Mouse (Mus musculus) ovary, postnatal 36 days (tissue): ENCODE data around the gene Gm42674.

ENCODE experiments used
- DNase-seq: peaks from one replicate; pipeline ENCODE4 v3.0.0; 2022; ENCODE audit warnings: low spot score, mixed read lengths

Gene Gm42674

GRCm38 (mm10) chr3:90623435-90624071 lies 21.8 kb downstream of the Gm42674 start:
- DNase-seq = peak; percentile 73

GRCm38 (mm10) chr3:90625496-90625895 lies 23.8 kb downstream of the Gm42674 start:
- DNase-seq = no peak

- DNase-seq = no peak
These were observed 24.7 kb downstream of the Gm42674 start for GRCm38 (mm10) chr3:90626266-90627021.

DNA sequence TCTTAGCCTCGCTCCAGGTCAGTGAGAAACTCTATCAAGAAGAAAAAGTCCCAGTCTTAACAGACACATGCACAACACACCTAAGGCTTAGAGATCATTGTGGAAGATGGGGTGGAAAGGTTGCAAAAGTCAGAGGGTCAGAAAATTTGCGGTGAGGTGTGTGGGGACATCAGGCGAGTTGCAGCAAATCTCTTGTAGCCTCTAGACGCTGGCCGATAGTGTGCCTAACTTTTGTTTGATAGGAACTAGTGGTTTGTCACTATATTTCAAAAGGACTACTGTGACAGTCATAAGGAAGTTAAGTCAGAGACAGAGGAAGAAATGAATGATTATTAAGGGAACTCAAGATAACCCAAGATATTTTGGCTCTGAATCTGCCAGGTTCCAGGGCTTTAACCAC lies 25.7 kb downstream of the Gm42674 start:
- DNase-seq = no peak

- no peak for DNase-seq
These were observed 26.1 kb downstream of the Gm42674 start for GRCm38 (mm10) chr3:90627807-90628206.

- DNase-seq = no peak
These were observed 27.6 kb downstream of the Gm42674 start for GRCm38 (mm10) chr3:90629298-90629697.

DNA sequence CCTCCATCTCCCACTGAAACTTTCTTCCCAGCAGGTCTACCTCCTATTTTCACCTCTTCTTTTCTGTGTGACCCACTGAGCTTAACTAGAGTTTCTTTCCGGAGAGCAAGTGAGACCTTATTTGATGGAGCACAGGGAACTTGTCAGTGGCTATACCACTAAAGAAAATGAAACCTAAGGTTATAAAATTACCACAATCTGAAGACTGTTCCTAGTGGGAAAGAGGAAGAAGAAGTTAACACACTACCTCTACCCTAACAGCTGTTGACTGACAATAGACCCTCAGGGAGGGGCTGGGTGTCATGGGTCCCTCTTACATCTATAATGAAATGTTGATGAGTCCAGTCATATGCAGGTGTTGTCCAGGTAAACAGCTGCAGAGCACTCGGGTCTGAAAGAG lies 30.3 kb downstream of the Gm42674 start:
- no peak for DNase-seq

DNA sequence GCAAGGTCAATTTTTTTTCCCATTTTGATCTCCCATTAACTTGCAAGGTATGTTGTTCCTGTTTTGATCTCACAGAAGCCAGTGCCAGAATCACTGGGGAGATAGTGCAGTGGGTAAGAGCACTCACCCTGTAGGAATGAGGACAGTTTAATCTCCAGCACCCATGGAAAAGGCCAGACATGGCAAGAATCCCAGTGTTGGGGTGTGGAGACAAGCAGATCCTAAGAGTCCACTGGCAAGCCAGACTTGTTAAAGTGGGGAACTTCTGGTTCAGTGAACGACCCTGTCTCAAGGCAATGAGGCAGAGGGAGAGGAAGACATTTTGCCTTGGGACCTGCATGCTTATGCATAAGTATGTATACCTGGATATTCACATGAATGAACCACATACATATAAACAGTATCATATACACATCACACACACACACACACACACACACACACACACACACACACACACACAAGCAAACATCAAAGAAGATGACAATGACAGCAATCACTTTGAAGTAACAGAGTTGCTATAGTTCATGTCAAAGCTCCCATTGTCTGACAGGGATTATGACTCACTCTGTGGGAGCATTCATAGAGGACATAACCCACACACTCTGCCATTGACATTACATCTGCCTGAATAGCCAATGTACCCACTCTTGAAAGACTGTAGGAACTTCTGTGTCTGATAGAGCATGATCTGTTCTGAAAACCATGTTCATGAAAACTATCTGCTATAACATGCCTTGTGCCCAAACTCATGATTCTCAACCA lies 37.0 kb downstream of the Gm42674 start:
- no peak for DNase-seq

GRCm38 (mm10) chr3:90639511-90640154 lies 37.9 kb downstream of the Gm42674 start:
- no peak for DNase-seq

- DNase-seq = no peak
These were observed 39.3 kb downstream of the Gm42674 start for GRCm38 (mm10) chr3:90640981-90641380.

- DNase-seq = peak; percentile 27
These were observed 42.5 kb downstream of the Gm42674 start for GRCm38 (mm10) chr3:90644220-90644619.

- DNase-seq = no peak
These were observed 45.6 kb downstream of the Gm42674 start for GRCm38 (mm10) chr3:90647291-90647690.

- no peak for DNase-seq
These were observed 47.3 kb downstream of the Gm42674 start for GRCm38 (mm10) chr3:90648981-90649380.

DNA sequence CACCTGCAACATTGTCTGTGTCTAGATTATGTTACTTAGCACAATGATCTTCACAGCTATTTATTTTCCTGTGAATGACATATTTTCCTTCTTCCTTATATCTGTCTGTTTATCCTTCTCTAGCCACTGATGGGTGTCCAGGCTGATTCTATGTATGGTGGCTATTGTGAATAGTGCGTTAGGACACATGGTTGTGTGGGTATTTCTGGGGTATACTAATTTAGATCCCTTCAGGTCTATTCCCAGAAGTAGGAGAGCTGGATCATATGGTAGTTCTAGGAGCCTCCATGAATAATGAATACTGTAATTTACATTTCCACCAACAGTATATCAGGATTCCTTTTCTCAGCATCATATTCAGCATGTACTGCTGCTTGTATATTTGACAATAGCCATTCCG lies 48.1 kb downstream of the Gm42674 start:
- no peak for DNase-seq

- peak; percentile 48 for DNase-seq
These were observed 51.3 kb downstream of the Gm42674 start for GRCm38 (mm10) chr3:90652878-90653508.

DNA sequence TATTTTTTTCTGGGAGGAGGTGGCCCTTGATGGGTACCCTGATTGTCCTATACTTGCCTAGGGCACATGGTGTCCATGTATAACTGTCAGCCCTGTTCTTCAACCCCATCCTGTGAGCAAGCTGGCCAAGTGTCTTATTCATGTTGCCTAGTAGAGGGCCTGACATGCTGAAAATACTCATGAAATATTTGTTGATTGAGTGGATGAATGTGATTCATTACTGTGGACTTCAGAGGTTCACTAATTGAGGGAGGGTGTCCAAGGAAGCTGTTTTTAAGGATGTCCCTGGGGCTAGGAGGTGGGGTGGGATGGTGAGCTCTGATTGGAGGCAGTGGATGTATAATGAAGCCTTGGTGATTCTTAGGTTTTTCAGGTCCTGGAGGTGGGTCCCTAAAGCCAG lies 52.0 kb downstream of the Gm42674 start, which contains the start of gene S100a7a:
TSS of gene S100a7a (plus strand) at position 301 of the 400 bp plus-strand sequence.
- no peak for DNase-seq
